Mouse (Mus musculus) E14TG2a.4 (cell line): ENCODE results near the gene 1110051M20Rik.

Source experiments
- CTCF ChIP-seq: conservative IDR thresholded peaks from 2 replicates; pipeline ENCODE4 v1.5.1; 2014; ENCODE audit warnings: low read length
- NANOG ChIP-seq: IDR thresholded peaks from 2 replicates; pipeline ENCODE4 v1.6.1; 2014; ENCODE audit warnings: borderline replicate concordance, low read length, mixed read lengths
- POU5F1 ChIP-seq: IDR thresholded peaks from 2 replicates; pipeline ENCODE4 v1.6.1; 2014; ENCODE audit warnings: low read length, borderline replicate concordance

DNA sequence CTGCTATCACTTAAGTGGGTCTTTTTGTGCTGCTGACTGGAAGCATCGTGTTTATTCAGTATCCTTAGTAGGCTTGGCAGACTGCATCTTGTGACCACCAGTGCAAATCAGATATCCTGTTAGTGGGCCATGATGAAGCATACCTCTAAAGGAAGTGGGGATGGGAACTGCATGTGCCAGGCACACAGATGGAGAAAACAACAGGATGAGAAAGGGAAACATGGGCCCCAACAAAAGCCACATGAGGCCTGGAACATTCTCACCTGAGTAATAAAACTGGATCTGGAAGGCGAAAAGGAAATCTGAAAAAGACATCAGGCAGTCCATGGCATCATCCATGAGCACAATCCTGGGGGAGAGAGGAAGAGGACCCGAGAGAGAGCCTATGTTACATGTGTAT lies 160.5 kb downstream of the 1110051M20Rik start:
- no peak for TF ChIP-seq CTCF
- no peak for TF ChIP-seq NANOG
- no peak for TF ChIP-seq POU5F1
